Mouse (Mus musculus): ENCODE measurements around the gene Slc25a45. TPM values are rescaled to one million over a fixed set of nuclear protein-coding genes. Genes with fewer than 3 reads are reported as not detected.
A peak's percentile ranks its signal among the peaks of the same experiment; 100 is the strongest.
"Not testable (repeated sequence)": the region's sequence is repeated elsewhere in the genome, so short reads cannot be mapped to it uniquely, and the experiment has no call there.

Gene Slc25a45
- total RNA-seq, 2 experiments from 2014 or later = 2.5 to 2.7 TPM

DNA sequence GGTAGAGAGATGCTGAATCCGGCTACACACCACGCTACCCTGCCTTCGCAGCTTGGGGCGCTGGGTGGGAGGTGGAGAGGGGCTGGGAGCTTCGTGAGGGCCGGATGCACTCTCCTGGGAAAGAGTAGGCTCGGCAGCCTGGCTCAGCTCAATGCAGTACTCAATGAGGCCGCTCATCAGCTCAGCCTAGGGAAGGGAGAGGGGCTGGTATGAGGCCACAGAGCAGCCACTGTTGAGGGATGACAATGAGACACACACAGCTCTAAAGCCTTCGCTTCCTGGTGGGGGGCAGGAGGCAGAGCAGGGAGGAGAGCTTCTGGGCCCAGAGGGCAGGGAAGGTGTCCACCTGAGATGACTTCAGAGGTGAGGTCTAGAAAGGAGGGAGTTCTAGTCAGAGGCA lies 21.0 kb upstream of the Slc25a45 start:
- no peak for DNase-seq

DNA sequence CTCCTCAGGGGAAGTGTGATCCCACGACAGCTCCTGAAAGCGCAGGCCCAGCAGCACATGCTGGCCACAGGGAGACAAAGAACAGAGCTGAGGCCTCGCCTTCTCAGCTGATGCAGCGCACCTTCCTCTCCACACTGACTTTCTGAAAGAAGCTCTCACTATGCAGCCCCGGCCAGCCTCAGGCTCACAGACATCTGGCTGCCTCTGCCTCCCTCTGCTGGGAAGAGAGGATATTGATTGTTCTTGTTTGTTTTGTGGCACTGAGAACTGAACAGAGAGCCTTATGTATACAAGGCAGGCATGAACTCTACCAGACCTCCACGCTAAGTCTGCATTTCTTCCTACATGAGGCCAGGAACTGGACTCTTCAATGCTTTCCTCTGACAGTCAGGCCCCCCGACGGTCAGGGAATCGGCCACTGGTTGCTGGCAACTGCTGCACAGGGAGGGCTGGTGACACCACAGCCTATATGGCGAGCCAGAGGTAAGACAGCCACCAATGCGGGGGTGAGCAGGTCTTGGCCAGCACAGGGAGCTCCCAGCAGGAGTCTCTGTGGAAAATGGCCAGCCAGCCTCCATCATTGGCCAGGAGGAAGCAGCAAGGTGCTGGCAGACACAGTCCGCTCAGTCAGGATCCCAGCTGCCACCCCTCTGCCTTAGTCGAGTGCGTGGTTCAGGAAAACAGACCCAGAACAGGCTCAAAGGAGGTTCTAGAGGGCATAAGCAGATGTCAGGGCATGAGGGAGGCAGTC lies 15.1 kb upstream of the Slc25a45 start:
- no peak for DNase-seq

DNA sequence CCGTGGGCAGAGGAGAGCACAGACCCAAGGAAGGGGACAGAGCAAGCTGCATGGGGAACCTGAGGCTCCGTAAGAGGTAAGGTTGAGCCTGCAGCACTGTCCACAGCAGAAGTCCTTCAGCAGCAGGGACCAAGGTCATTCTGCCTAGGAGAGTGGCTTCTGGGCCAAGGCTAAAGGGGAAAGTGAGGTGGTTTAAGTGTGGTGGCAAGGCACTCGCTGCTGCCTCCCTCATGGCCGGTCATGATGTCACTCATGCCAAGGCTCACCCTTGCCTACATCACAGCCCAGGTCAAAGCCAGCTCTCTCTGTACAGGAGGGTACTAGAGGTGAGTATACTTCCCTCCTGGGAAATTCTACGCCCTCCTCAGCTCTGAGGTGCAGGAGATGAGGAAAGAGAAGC lies 13.8 kb upstream of the Slc25a45 start:
- no peak for DNase-seq

DNA sequence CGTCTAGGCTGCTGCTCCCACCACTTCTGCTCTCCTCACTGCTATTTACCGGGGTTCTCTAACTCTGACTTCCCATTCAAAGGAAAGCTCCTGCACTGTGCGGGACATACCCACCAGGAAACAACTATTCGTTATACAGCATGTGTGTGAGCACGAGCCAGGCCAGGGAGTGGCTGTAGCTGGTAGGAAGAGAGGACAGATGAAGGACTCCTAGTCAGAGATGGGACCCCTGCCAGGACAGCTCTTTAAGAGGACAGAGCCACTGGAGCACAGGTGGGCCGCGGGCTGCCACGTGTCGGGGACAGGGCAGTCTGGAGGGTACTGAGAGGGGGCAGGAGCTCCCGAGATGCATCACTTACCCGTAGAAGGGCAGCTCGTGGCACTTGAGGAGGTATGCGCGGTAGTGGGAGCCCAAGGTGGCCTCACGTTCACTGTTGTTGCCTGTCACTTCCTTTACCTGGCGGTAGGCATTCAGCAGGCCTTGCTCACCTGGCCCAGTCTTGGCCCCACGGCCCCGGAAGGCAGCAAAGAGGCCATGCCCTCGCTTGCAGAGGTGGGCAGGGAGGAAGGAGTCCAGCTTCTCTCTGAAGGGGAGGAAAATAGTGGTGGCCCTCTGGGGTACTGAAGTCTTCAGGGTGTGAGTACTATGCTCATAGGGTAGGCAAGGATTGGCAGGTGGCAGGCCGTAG lies 12.8 kb upstream of the Slc25a45 start:
- DNase-seq = no peak

DNA sequence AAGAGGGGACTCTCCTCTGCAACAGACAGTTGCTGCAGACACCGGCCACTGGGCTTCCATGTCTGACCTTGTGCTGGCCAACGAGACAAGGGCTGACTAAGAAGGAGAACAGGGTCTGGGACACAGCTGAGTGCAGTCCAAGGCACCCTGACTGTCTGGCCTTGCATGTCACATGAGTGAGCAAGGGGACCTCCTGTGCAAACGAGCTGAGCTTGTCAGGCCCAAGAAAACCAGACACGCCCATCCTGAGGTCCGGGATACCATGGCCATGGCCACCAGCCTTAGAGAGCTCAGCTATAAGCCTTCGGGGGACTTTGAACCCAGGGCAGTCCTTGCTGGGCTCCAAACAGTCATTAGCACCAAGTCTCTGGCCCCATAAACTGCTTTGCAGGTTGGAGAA lies 9.5 kb upstream of the Slc25a45 start:
- DNase-seq = no peak

DNA sequence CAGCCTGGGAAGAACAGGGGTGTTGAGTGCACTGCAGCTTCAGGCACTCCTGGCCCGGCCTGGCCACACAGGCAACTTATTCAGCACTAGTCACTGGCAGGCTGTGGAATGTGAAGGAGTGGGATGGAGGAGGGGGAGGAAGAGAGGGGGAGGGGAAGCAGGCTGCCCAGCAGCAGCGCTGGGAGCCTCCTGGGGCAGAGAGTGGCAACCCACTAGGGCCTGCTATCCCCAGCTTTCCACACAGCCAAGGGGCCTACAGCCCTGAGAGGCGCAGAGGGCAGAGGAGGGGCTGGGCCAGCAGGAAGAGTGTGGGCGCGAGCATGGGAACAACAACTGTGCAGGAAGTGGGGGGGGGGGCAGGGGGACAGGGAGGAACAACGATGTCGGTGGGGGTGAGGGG lies 6.3 kb upstream of the Slc25a45 start:
- DNase-seq = no peak

DNA sequence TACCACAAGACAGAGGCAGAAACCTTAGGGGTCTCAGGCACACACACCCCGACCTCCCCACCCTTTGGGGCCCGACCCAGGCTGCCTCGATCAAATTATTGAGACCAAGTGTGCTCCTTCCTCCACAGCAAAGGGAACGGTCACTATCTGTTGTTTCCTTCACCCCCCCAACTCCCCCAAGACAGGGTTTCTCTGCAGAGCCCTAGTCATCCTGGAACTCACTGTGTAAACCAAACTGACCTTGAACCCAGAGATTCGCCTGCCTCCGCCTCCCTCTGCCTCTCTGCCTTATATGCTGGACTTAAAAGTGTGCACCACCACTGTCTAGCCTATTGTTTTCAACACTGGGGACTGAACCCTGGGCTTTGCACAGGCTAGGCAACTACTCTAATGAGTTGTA lies 5.9 kb upstream of the Slc25a45 start:
- DNase-seq = no peak

DNA sequence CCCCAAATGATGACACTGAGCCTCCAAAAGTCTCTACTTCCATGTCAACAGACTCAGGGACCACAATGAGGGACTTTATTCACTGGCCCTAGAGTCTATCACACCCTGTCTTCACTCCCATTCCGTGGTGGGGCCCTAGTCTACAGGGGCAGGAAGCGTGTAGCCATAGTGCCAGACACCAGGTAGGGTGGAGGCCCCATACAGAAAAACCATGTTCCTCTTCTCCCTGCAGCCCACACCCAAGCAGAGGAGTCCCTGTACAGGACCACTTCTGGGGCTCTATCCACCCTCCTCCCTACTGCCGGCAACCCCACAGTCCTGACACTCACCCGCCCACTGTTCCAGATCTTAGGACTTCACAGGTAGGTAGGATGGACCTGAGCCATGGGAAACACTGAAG lies 5.1 kb upstream of the Slc25a45 start:
- no peak for DNase-seq

DNA sequence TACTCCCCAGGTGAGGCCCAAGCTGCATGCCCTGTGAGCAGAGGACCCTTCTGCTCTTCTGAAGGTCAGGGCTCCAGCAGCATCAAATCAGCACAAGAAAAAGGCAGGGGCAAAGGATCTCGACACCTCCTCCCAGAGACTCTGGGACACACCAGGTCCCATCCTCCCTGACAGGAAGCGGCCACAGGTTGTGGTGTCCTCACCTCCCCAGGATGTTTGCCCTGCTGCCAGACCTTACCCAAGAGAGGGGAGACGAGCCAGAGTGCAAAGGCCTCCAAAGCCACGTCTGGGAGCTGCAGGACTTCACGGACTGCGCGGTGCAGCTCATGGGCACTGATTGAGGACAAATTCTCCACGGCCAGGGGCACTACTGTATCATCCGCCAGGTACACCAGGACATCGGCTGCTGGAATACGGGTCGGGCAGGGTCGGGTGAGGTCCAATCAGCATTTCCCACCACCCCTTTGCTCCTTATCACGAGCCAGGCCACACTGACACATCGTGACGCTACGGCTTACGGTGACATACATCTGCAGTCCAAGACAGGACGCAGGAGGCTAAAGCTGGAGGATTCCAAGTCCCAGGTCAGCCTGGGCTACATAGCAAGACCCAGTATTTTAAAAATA lies 4.6 kb upstream of the Slc25a45 start:
- no peak for DNase-seq

DNA sequence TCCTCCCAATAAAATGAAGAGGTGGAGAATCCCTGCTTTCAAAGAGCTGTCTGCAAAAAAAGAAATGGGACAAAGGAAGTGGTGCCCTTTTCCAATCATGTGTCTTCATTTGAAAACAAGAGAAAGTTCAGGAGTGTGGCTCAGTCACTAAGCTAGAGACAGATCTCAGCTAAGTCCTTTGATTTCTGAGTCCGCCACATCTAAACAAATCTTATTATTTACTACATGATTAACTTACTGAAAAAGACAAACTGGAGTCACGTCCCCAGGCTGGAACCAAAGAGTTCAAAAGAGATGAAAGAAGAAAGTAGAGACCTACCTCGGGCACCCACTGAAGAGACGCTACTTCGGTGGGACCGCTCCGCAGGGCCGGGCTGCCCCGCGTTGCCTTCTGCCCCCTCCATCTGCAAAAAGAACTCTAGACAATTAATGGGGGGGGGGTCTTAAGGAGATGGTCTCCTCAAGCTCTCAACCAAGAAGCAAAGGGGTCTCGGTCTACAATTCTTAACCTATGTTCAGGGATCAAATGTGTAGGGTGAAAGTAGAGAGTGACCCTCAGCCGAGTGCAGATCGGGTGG lies 3.1 kb upstream of the Slc25a45 start:
- no peak for DNase-seq

DNA sequence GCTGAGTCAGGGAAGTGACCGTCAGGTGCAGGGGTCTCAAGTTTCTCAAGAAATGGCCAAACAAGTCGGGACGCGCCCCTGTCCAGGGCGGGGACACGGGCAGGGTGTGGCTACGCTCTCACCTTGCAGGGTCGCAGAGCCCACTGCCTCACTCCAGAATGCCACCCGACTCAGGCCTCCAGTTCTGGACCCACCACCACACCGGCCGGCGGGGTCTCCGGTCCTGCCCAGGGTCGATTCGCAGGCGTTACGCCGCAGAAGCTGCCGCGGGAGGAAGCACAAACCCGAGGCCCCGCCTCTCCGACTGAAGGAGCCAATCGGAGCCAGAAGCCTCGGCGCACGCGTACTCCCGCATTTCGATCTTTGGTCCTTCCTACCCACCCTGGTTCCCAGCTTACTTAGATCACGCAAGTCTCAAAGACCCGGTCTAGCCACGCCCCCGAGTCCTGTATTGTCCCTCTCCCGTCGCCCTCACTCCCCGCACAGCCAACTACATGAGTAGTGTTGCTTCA lies 2.6 kb upstream of the Slc25a45 start, which contains the start of gene Frmd8:
Gene Frmd8, minus strand, starts transcription at position 306 of the 512 bp plus-strand sequence.
- DNase-seq = peak; percentile 89 to 91

DNA sequence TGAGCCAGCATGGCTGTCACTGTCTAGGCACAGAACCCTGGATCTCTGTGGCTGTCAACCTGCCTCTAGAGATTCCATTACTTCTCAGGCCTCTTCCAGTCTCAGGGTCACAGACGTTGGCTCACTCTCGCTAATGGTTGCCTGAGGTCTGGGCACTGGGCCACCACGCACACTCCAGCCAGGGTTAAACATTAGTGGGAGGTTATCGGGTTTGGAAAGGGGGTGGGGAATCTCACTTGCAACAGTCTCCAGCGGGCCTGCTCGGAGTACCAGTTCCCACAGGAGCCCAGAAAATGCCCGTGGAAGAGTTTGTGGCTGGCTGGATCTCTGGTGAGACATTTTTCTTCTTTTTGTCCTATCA lies 734 bp downstream of the Slc25a45 start:
- no peak for DNase-seq

DNA sequence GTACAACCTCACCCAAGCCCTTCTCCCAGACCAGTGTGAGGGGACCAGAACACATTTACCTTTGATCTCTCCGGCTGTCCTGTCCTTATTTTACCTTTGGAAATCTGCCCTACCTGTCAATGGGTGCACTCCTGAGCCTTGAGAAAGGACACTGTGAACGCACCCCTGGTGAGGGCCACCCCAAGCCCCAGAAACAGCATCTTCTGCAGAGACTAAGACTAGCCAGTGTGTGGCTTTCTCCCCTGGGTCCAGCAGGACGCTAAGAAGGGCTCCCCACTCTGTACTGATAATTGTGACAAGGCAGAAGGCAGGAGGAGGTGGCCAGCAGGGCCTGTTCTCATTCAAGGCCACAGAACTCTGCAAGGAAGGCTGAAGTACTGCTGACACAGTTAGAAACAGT lies 1.3 kb downstream of the Slc25a45 start:
- DNase-seq = no peak

DNA sequence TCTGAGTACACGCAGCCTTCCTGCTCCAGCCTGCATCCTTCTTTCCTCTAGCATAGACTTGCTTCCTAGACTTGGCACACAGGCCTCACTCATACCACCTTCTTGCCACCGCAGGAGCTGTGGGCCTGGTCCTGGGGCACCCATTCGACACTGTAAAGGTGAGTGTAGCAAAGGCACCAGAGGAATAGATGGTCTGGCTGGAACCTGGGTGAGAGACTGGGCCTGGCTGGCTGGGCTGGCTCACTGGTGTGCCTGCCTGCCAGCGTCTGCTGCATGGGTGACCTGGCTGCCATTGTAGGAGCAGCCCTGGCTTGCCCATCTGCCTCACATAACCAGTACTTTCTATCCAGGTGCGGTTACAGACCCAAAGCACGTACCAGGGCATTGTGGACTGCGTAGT lies 2.1 kb downstream of the Slc25a45 start:
- no peak for DNase-seq

DNA sequence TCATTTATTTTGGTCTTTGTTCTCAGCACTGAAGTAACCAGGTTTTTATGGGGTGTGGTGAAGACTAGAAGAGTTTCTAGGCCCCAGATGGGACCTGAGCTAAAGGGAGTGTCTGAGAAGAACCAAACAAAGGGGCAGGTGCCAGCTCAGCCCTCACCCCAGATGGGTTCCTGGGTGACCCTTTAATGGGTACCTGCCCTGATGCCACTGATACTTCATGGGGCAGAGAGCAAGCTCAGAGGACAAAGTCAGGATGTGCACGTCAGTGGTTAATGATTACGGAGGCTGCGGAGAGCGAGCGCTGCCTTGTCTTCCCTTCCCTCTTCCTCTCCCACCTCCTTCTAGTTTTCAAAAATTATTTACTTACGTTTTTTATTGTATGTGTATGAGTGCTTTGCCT lies 3.5 kb downstream of the Slc25a45 start:
- DNase-seq = no peak

DNA sequence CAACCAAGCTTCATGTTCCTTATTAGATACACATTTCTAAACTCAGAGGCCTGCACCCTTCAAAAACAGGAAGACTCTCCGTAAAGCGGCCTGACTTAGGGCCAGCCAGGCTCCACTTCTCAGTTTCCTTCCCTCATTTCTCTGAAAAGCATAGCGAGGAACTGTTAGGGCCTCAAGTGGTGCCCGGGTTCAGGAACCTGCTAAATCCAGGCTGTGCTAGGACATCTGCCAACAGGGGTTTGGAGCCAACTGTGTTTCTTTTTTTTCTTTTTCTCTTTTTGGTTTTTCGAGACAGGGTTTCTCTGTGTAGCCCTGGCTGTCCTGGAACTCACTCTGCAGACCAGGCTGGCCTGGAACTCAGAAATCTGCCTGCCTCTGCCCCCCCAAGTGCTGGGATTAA lies 4.5 kb downstream of the Slc25a45 start:
- not testable (repeated sequence) for DNase-seq

DNA sequence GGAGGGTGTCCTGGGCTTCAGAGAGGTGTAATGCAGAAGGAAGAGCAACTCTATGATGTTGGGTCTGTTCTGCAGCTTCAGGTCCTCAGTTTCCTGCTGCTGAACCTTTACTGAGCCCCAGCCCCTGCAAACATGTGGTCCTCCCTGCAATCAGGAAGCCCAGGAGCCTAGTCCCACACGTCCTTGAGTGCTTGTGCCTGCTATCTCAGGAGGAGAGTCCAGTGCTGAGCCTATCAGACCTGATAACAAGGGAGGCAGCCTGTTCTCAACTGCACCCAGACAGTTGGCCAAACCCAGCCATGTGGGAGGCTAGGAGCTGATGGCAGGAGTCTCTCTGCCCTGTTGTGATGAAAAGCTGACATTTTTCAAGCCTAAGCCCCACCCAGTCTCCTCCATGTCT lies 6.3 kb downstream of the Slc25a45 start:
- no peak for DNase-seq

DNA sequence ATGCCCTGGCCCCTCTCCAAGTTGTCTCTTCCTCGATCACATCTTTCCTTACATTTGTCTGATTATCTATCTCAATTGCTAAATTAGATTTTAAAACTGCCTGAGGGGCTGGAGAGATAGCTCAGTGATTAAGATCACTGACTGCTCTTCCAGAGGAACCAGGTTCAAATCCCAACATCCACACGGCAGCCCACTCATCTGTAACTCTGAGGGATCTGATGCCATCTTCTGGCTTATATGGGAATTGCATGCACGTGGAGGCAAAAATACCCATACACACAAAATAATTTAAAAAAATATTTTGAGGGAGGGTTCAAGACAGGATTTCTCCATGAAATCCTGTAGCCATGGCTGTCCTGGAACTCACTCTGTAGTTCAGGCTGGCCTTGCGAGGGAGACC lies 8.2 kb downstream of the Slc25a45 start:
- DNase-seq = no peak

DNA sequence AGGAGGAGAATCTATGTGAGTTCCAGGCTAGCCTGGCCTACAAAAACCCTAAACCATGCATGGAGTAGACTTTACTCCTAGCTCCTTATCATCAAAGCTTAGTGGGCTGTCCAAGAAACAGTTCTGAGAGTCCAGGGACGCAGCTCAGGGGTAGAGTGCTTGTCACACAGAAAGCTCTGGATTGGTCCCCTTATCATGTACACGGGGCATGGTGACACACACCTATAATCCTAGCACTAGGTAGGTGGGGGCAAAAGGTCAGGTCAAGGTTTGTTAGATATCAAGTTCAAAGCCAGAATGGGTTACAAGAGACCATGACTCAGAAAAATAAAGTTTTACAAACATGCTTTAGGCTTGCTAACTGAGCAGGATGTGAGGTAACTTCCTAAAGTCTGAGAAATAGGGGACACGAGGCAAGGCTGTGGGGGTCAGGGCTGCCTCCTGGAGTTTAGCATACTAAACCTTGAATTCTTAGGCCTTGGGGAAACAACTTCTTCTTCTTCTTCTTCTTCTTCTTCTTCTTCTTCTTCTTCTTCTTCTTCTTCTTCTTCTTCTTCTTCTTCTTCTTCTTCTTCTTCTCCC lies 9.7 kb downstream of the Slc25a45 start:
- DNase-seq = no peak

DNA sequence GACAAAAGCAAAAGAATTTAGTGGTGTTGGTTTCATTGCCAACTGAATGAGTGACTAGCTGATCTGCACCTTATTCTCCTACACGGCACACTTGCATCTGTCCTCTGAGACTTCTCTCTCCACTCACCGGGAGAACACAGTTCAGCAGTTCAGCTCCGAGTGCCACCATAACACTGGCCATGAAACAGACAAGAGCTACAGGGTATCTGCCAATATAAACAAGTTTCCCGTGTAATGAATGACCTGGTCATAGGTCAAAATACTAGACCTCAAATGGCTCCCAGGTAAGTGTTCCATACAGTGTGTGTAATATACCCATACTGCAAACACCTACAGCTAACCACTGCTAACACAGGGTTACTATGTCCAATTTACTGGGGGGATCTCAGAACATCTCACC lies 11.6 kb downstream of the Slc25a45 start:
- DNase-seq = no peak

DNA sequence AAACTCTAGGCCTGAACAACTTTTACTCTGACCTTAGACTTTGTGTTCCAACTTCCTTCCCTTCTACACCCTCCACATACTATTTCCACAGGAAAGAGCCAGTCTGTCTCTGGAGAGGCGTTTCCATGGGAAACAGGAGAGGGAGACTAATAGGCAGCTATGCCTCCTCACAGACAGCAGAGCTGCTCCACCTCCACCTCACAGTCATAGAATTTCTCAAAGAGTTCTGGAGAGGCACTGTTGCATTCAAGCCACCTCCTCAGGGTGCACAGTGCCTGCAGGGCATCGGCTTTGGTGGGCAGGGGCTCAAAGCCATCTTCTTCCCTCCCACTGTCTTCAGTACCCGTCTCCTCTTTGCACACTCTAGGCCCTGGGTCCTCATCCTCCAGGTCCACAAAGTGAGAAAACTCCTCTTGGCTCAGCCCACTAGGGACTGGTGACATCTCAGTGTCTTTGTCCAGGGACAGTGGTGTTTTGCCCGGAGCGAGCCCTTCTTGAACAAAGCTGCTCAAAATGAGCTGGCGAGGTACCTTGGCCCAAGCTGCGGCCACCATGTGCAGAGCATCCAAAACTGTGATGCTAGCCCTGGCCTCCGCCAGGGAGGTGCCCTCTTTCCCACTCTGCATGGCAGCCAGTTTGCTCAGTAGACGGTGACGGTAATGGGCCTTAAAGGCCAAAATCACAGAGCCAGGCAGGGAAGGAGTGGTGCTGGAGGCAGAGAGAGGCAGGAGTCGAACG lies 14.1 kb downstream of the Slc25a45 start:
- DNase-seq = no peak

DNA sequence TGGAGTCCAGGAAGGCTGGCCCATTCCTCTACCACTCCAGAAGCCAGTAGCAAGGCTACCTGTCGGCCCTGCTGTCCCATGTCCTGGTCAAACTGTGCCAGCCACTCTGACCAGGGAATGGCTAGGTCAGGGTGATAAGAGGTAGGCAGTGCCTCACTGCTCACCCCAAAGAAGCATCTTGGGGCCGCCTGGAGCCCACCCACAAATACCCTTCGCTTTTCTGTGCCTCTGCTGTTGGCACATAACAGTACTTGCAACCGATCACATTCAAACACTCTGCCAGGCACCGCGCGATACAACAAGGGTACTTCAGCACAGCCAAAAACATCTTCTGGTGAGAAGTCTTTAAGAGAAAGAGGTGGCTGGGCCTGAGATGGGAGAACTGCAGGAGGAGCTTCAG lies 14.7 kb downstream of the Slc25a45 start:
- no peak for DNase-seq

All from layer of hippocampus, postnatal 36 days (tissue).